In the genomic region with DNA sequence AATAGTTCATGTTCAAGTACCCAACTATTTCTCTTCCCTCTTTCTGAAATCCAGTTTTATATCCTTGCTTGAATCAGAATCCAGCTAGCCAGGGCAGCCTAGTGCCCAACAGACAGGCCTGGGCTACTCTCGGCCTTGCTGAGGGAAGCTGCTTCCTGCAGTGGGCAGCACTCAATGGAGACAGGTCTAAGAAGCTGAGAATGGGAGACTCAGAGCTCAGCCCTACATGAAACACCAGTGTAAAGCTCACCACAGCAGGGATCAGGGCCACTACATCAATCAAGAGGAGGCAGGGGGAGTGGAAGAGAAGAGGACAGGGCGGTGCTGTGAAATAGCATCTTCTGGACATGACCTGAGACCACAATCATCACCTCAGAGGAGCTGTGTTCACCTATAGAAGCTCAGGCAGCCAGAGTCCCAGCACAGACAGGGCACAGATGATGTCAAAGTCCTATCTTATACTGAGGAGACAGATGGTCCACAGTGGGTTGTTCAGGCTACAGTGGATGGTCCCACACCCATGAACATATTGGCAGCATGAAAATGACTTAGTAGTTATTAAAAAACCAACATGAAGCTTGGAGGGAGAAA, we compare ENCODE assay signal across 19 mouse cellular contexts. TPM values are rescaled to one million over a fixed set of nuclear protein-coding genes. Genes with fewer than 3 reads are reported as not detected.
DNase-seq lines count a peak whose midpoint lies in the region; ATAC-seq and TF ChIP-seq lines count a peak whose summit lies in the region.
"Had no signal": no experiment of that assay in that cellular context is flagged by ENCODE, and none has a peak within 500 bp of the region (broad histone marks: within the 10 kb centered on the region; RNA-seq: fewer than 3 reads in every experiment).

No protein-coding gene starts in this region.

- no peaks in the 10 kb centered on the region for H3K27me3 ChIP-seq in hindbrain, postnatal 0 days (ENCODE audit: insufficient read depth, low read length)
- H3K27me3 ChIP-seq in hindbrain, embryonic 13.5 days = no peaks in the 10 kb centered on the region
- H3K27me3 ChIP-seq in intestine, embryonic 15.5 days (replicated peaks) = no peaks in the 10 kb centered on the region
- H3K27me3 ChIP-seq: embryonic facial prominence, embryonic 12.5 days; heart, embryonic 12.5 days had no signal

- intact Hi-C loops in left cerebral cortex, postnatal 10 days (cut with DNase I) = no loop called here

- no peak overlapping the region for H3K4me3 ChIP-seq in hindbrain, postnatal 0 days (ENCODE audit: low read length)
- no peak overlapping the region for H3K4me3 ChIP-seq in hindbrain, embryonic 13.5 days
- no peak overlapping the region for H3K4me3 ChIP-seq in intestine, embryonic 15.5 days (replicated peaks)
- H3K4me3 ChIP-seq: embryonic facial prominence, embryonic 12.5 days; heart, embryonic 12.5 days had no signal

- no peaks in the 10 kb centered on the region for H3K4me1 ChIP-seq in hindbrain, postnatal 0 days (ENCODE audit: insufficient read depth, low read length)
- no peaks in the 10 kb centered on the region for H3K4me1 ChIP-seq in hindbrain, embryonic 13.5 days (replicated peaks)
- no peaks in the 10 kb centered on the region for H3K4me1 ChIP-seq in intestine, embryonic 15.5 days (replicated peaks)
- H3K4me1 ChIP-seq: embryonic facial prominence, embryonic 12.5 days; heart, embryonic 12.5 days had no signal

- no peak overlapping the region for H3K9ac ChIP-seq in hindbrain, postnatal 0 days (replicated peaks; ENCODE audit: low read length)
- H3K9ac ChIP-seq in hindbrain, embryonic 13.5 days = no peak overlapping the region
- no peak overlapping the region for H3K9ac ChIP-seq in intestine, embryonic 15.5 days
- H3K9ac ChIP-seq: embryonic facial prominence, embryonic 12.5 days; heart, embryonic 12.5 days had no signal

- no peak for TF ChIP-seq CTCF in hindbrain, postnatal 0 days (IDR thresholded peaks at IDR 0.05; ENCODE audit: low read depth)

- peak overlapping the region; percentile 8; the same call in 1 of the 2 replicates for H3K27ac ChIP-seq in hindbrain, postnatal 0 days
- no peak overlapping the region for H3K27ac ChIP-seq in hindbrain, embryonic 13.5 days
- H3K27ac ChIP-seq in intestine, embryonic 15.5 days = no peak overlapping the region
- H3K27ac ChIP-seq: embryonic facial prominence, embryonic 12.5 days had no signal

- H3K9me3 ChIP-seq in hindbrain, postnatal 0 days (ENCODE audit: low read length) = no peaks in the 10 kb centered on the region
- no peaks in the 10 kb centered on the region for H3K9me3 ChIP-seq in hindbrain, embryonic 13.5 days
- H3K9me3 ChIP-seq in intestine, embryonic 15.5 days = no peaks in the 10 kb centered on the region
- H3K9me3 ChIP-seq: embryonic facial prominence, embryonic 12.5 days; G1E; heart, embryonic 12.5 days had no signal

- WGBS in hindbrain, postnatal 0 days = 72% methylated on average over 2 of the region's 2 CpGs
- WGBS in hindbrain, embryonic 13.5 days = 67% methylated on average over 2 of the region's 2 CpGs
- WGBS in intestine, embryonic 15.5 days = 82% methylated on average over 2 of the region's 2 CpGs

- DNase-seq in cerebellum, adult 11 months = no peak
- DNase-seq in hindbrain, postnatal 0 days (ENCODE audit: low spot score) = no peak
- DNase-seq in cerebellum, adult 9-10 months = peak; percentile 63
- DNase-seq in cerebellum, postnatal 25 days = peak; percentile 64 to 72
- DNase-seq in left cerebral cortex, postnatal 10 days (ENCODE audit: extremely low spot score in 1 of 2, low spot score in 2 of 2) = no peak
- DNase-seq: adrenal gland, adult 8-10 months; adrenal gland, postnatal 36 days; B cell, adult 2 months; gastrocnemius, postnatal 14 days; kidney, adult 18-20 months had no signal

- peaks cover 16% of the 10 kb centered on the region; the same call in 1 of the 2 replicates for H3K36me3 ChIP-seq in hindbrain, postnatal 0 days (ENCODE audit: insufficient read depth, low read length)
- peaks cover 59% of the 10 kb centered on the region for H3K36me3 ChIP-seq in hindbrain, embryonic 13.5 days
- H3K36me3 ChIP-seq in intestine, embryonic 15.5 days = peaks cover 4% of the 10 kb centered on the region; the same call in 1 of the 2 replicates

- H3K4me2 ChIP-seq in hindbrain, postnatal 0 days (ENCODE audit: low read depth, low read length) = no peak overlapping the region
- H3K4me2 ChIP-seq in hindbrain, embryonic 13.5 days = no peak overlapping the region
- no peak overlapping the region for H3K4me2 ChIP-seq in intestine, embryonic 15.5 days (replicated peaks)
- H3K4me2 ChIP-seq: embryonic facial prominence, embryonic 12.5 days; heart, embryonic 12.5 days had no signal

- peak; percentile 58; the same call in 1 of the 2 replicates for ATAC-seq in cerebellum, adult (ENCODE audit: insufficient number of reproducible peaks, low FRiP score, low TSS enrichment)
- ATAC-seq in hindbrain, postnatal 0 days = 0 out of 2 replicates have a peak, but pooled peaks have one; percentile 45
- no peak for ATAC-seq in hindbrain, embryonic 13.5 days (ENCODE audit: low FRiP score)
- ATAC-seq in intestine, embryonic 15.5 days = no peak
- ATAC-seq: CD4-positive, CD25-positive, alpha-beta regulatory T cell, adult 4 months; forebrain, embryonic 16.5 days; hindbrain, embryonic 16.5 days had no signal

RNA-seq across cellular contexts. Expression of a gene that starts 25.3 kb away (rescaled TPM):
- 22.0 and 22.9 TPM in 2 replicates for total RNA-seq in hindbrain, postnatal 0 days (2014; rRNA removed)
- polyA plus RNA-seq in hindbrain, postnatal 0 days (2015; fragmentation: Nextera tagmentation; extraction: Ambion mirVana) = 19.1 and 20.1 TPM in 2 replicates
- polyA plus RNA-seq in hindbrain, embryonic 13.5 days (2015; fragmentation: Nextera tagmentation; extraction: Ambion mirVana) = 20.3 and 21.8 TPM in 2 replicates
- 10 to 100 TPM; 29.4 to 30.9 TPM for total RNA-seq in left cerebral cortex, postnatal 10 days (2021)
- 13.3 and 15.8 TPM in 2 replicates for polyA plus RNA-seq in intestine, embryonic 15.5 days (2015; fragmentation: Nextera tagmentation; extraction: Ambion mirVana)

RNA-seq across cellular contexts. Expression of a gene that starts 56.8 kb away (rescaled TPM):
- total RNA-seq in hindbrain, postnatal 0 days (2014; rRNA removed) = 57.6 and 68.5 TPM in 2 replicates
- 75.1 and 77.7 TPM in 2 replicates for polyA plus RNA-seq in hindbrain, postnatal 0 days (2015; fragmentation: Nextera tagmentation; extraction: Ambion mirVana)
- polyA plus RNA-seq in hindbrain, embryonic 13.5 days (2015; fragmentation: Nextera tagmentation; extraction: Ambion mirVana) = 127 TPM in 2 replicates
- 10 to 100 TPM; 43.7 to 44.7 TPM for total RNA-seq in left cerebral cortex, postnatal 10 days (2021)
- 121 and 138 TPM in 2 replicates for polyA plus RNA-seq in intestine, embryonic 15.5 days (2015; fragmentation: Nextera tagmentation; extraction: Ambion mirVana)

Comparison
In these comparisons a context has a peak if more than half of its experiments do, and no peak if none do; other contexts are left out.
1. ATAC-seq: peak in cerebellum, adult (single experiment) and hindbrain, postnatal 0 days (single experiment); none in hindbrain, embryonic 13.5 days (single experiment) and intestine, embryonic 15.5 days (single experiment).
2. DNase-seq: peak in cerebellum, adult 9-10 months (single experiment) and cerebellum, postnatal 25 days (2 of 2); none in cerebellum, adult 11 months (single experiment), hindbrain, postnatal 0 days (single experiment) and left cerebral cortex, postnatal 10 days (0 of 2).